Mouse (Mus musculus): ENCODE results near the gene Nlrc5. TPM values are rescaled to one million over a fixed set of nuclear protein-coding genes. Genes with fewer than 3 reads are reported as not detected.
A peak's percentile ranks its signal among the peaks of the same experiment; 100 is the strongest.
"Not testable (repeated sequence)": the region's sequence is repeated elsewhere in the genome, so short reads cannot be mapped to it uniquely, and the experiment has no call there.

Gene Nlrc5
- polyA plus RNA-seq (2012; rRNA removed) = 1.0 and 1.5 TPM in 2 replicates

DNA sequence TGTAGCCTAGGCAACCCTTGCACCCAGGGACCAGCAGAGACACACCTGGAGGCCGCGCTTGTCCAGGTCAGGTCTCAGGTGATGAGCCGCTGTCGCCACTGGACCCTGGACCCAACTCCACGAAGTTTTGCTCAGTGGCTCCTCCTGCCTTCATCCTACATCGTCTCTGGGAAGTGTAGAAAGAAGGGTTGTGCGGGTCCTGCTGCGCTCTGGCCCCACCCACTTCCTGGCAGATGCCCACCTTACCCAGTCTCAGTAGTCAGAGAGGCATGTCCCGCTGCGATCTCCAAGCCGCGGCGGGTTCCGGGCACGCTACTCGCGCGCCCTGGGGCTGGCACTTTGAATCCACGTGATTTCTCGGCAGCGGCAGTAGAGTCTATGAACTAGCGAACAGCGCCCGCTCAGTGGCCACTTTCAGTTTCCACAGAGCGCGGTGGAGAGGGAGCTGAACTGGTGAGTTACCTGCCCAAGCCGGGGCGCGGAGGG lies at the start of gene Nlrc5:
Gene Nlrc5, plus strand, starts transcription at position 376 of the 486 bp plus-strand sequence.
- peak; percentile 5 to 47 for DNase-seq (ENCODE audit: extremely low spot score in 1 of 2, low spot score in 1 of 2)

DNA sequence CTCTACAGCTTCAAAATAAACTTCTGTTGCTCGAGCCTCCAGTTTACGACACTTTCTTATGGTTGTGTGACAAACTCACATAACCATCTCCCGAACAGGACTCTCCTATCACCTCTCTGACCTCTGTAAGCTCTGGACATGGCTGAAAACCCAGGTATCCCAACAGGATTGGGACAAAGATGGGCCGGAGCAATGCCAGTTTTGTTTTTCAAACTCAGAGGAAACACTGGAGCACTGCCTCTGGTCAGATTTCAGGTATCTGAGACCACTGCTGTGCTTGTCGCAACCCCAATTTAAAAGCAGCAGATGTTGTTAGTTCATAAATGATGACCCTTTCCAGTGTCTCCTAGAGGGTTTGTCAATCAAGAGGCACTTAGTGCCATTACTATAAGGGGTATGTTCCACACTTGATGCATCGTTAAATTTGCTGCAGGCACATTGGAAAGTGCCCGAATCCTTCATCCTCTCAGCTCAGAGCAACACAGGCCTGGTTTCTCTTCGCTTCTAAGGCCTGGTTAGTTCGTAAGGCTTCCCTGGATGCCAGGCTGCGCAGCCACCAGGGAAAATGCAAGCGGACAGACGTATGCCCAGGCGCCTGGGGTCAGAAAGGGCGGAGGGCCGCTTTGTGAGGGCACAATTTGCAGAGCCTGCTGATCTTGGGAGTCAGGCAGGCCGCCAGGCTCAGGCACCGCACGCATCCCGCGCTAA lies 48.5 kb upstream of the Nlrc5 start:
- no peak for DNase-seq (ENCODE audit: extremely low spot score in 1 of 2, low spot score in 1 of 2)

- peak; percentile 97 to 99 for DNase-seq (ENCODE audit: extremely low spot score in 1 of 2, low spot score in 1 of 2)
Observed at GRCm38 (mm10) chr8:94386214-94387026, 47.7 kb upstream of the Nlrc5 start, which contains the start of gene Herpud1. Herpud1 (plus strand) TSS chr8:94386438.

DNA sequence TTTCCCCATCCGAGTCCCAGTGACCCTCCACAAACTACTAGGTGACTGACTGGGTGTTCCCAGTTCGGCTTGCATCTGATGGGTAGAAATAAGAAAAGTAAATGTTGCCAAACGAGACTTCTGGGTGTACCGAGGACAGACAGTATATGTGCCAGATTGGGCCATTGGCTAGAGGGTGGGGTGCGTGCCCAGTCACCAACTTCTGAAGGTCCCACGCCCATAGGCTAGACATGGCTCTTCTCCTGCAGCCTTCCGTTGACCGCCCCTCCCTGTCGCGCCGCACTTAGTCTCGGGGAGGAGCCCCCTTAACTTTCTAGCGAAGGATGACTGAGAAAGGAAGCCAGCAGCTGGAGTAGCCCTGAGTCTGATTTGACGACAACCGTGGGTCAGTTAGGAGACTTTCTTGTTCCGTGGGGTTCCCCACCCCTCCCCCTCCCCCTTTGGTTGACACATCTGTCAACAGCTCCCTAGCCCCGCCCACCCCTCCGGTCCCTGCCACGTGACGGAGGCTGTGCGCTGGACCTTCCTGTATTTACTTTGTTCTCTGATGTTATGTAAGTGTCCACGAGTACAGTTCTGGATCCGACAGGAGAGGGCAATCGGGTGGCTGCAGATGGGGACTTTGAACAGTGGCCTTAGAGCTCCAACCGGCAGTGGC lies 47.0 kb upstream of the Nlrc5 start:
- peak; percentile 76 to 81 for DNase-seq (ENCODE audit: extremely low spot score in 1 of 2, low spot score in 1 of 2)

GRCm38 (mm10) chr8:94387785-94388184 lies 46.4 kb upstream of the Nlrc5 start:
- no peak for DNase-seq (ENCODE audit: extremely low spot score in 1 of 2, low spot score in 1 of 2)

DNA sequence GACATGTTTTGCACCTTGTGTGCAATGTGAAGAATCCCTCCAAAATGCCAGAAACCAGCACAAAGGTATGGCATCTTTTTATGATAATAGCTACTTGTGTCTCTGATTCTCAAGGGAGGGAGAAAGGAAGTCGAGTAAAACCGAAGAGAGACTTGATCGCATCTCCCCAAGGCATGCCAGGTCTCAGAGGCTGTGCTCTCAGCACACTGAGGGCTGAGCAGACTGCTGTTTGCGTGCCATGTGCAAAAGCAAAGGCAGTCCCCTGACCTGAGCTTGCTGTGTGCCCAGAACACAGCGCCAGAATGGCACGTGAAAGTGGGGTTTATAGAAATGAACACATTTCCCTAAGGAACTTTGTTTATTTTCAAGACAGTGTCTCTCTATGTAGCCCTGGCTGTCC lies 44.6 kb upstream of the Nlrc5 start:
- DNase-seq (ENCODE audit: extremely low spot score in 1 of 2, low spot score in 1 of 2) = no peak

- no peak for DNase-seq (ENCODE audit: extremely low spot score in 1 of 2, low spot score in 1 of 2)
Observed at GRCm38 (mm10) chr8:94390429-94390828, 43.7 kb upstream of the Nlrc5 start.

GRCm38 (mm10) chr8:94390910-94391309 lies 43.2 kb upstream of the Nlrc5 start:
- no peak for DNase-seq (ENCODE audit: extremely low spot score in 1 of 2, low spot score in 1 of 2)

- DNase-seq (ENCODE audit: extremely low spot score in 1 of 2, low spot score in 1 of 2) = peak; percentile 39 to 57
Observed at GRCm38 (mm10) chr8:94392147-94392546, 42.0 kb upstream of the Nlrc5 start.

DNA sequence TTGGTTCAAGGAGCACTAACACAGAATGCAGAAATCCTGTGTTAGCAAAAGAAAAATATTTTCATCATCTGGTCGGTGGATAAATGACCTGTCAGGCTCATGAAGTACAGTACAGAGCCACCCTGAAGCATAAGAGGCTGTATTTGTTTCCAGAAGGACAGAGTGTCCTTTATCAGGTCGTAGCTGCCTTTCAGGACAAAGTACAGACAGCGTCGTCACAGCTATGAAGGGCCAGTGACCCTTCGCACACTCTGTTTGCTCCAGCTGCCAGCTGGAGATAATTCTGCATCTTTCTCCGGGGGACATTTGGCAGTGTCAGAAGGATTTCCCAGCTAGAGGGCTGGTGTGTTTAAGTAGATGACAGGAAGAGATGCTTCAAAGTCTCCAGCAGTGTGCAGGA lies 41.5 kb upstream of the Nlrc5 start:
- no peak for DNase-seq (ENCODE audit: extremely low spot score in 1 of 2, low spot score in 1 of 2)

DNA sequence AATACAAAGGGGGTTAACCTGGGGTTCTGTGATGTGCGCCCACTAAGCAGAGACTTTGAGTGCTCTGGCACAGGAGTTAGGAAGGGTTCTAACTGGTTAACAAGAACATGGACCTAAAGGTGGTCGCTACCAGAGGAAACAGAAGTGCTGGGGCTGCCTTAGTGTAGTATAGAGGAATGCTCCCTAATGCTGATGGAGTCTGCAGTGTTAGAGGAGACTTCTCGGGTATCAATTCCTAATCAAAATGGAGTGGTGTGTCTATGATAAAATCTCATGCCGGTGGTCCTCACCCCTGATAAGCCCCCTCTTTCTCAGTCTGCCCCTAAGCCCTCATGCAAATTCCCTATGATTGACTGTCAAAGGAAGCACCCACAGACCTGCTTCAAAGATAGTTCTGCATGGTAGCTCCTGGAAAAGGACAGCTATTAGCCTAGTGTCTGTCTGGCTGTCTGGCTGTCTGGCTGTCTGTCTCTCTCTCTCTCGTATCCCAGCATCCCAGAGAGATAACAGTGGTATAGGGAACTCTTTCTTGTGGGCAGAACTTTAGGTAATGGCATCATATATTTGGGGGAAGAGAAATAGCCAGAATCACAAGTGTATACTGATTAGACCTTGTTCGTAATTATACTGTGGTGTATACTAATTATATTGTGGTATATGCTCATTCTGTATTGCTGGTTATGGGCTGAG lies 38.2 kb upstream of the Nlrc5 start:
- no peak for DNase-seq (ENCODE audit: extremely low spot score in 1 of 2, low spot score in 1 of 2)

- peak in 1 of 2 experiments; percentile 61 for DNase-seq (ENCODE audit: extremely low spot score in 1 of 2, low spot score in 1 of 2)
Observed at GRCm38 (mm10) chr8:94396964-94397657, 37.0 kb upstream of the Nlrc5 start.

- DNase-seq (ENCODE audit: extremely low spot score in 1 of 2, low spot score in 1 of 2) = no peak
Observed at GRCm38 (mm10) chr8:94398587-94398986, 35.6 kb upstream of the Nlrc5 start.

GRCm38 (mm10) chr8:94399361-94399953 lies 34.7 kb upstream of the Nlrc5 start:
- DNase-seq (ENCODE audit: extremely low spot score in 1 of 2, low spot score in 1 of 2) = no peak

GRCm38 (mm10) chr8:94399957-94400356 lies 34.2 kb upstream of the Nlrc5 start:
- DNase-seq (ENCODE audit: extremely low spot score in 1 of 2, low spot score in 1 of 2) = not testable (repeated sequence)

GRCm38 (mm10) chr8:94408443-94409080 lies 25.6 kb upstream of the Nlrc5 start:
- DNase-seq (ENCODE audit: extremely low spot score in 1 of 2, low spot score in 1 of 2) = no peak

DNA sequence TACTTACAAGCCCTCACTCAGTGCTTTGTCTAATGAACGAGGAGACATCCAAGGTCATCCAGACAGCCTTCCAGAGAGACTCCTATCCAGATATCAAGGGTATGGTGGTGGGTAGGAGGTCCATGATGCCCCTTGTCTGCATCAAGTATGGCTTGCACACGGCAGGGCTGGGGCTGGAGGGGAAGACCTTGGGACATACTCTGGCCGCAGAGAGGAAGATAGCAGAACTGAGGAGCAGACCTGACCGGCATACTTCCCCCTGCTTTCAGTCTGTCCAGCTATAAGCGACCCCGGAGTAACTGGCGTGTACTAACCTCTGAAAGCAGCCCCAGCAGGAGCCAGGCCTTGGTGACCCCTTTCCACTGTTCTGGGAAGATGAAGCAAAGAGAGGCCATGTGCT lies 24.6 kb upstream of the Nlrc5 start:
- DNase-seq (ENCODE audit: extremely low spot score in 1 of 2, low spot score in 1 of 2) = no peak

DNA sequence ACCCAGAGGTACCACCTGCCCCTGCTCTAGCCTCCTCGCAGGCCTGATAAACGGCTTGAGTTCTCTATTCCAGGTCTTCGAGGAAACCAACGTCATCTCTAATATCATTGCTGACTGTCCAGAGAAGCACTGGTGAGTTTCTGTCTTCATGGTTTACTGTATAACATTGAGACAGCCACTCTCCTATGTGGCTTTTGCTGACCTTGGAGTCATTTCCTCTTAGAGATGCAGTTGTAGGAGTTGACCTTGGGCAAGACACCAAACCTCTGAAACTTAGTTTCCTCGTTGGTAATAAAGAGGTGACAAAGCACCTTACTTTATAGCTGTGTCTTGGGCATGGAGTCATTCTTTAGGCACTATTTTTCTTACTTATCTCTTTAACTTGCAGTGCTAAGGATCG lies 21.6 kb upstream of the Nlrc5 start:
- no peak for DNase-seq (ENCODE audit: extremely low spot score in 1 of 2, low spot score in 1 of 2)

GRCm38 (mm10) chr8:94413509-94413908 lies 20.6 kb upstream of the Nlrc5 start:
- DNase-seq (ENCODE audit: extremely low spot score in 1 of 2, low spot score in 1 of 2) = no peak

Data from frontal cortex, adult 2 months (tissue).